Mouse (Mus musculus) bone marrow macrophage, adult 2 months (primary cell): Measurements from ENCODE around the gene Ppp1r8. TPM values are rescaled to one million over a fixed set of nuclear protein-coding genes. Genes with fewer than 3 reads are reported as not detected.
A peak's percentile ranks its signal among the peaks of the same experiment; 100 is the strongest.

Experiments used
- H3K27ac ChIP-seq: 2 replicates; pipeline ENCODE4 v1.5.1; 2012; ENCODE audit warnings: low read depth, low read length; ENCODE audit not compliant: insufficient read depth
- H3K4me1 ChIP-seq: 2 replicates; pipeline ENCODE4 v1.6.1; 2012; ENCODE audit warnings: low read length; ENCODE audit not compliant: control insufficient read depth, insufficient read depth
- H3K4me3 ChIP-seq: 2 replicates; pipeline ENCODE4 v1.5.1; 2012; ENCODE audit warnings: mild to moderate bottlenecking, low read length, moderate library complexity; ENCODE audit not compliant: insufficient read depth
- CTCF ChIP-seq: IDR thresholded peaks from 2 replicates; pipeline ENCODE4 v1.5.1; 2012; ENCODE audit warnings: low read depth, mild to moderate bottlenecking, low read length, moderate library complexity
- POLR2A ChIP-seq: IDR thresholded peaks from 2 replicates; pipeline ENCODE4 v1.6.1; 2012; ENCODE audit warnings: mild to moderate bottlenecking, low read depth, low read length, borderline replicate concordance
- polyA plus RNA-seq: library from polyadenylated mRNA; stranded (reverse); fragments of >200 nt; gene quantifications from 2 replicates; pipeline ENCODE4 v1.2.4, GENCODE M21; 2012; ENCODE audit not compliant: missing spikeins, insufficient read depth, insufficient read length

Ppp1r8 gene
- polyA plus RNA-seq, 1 experiment: 28.5 TPM

DNA sequence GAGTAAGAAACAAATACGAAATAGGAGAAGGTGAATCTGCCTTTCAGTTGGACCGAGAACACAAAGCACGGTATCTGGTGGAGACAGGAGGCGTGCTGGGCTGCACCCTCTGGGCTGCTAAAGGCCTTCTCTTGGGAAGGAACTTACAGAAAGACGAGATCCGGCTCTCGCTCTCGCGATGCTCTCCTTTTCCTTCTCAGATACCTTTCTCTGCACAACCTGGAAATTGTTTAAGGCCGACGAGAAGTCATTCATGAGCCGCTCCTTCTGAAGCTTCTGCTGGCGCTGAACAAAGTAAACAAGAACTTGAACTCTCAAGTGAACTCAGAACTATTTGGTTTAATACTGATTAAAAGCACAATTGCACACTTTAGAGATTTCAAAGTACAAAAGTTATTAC lies 20.0 kb upstream of the Ppp1r8 start:
- Histone ChIP-seq H3K4me1 (peaks cover 11% of the 10 kb centered on the region), H3K4me3 (no peak overlapping the region), H3K27ac (no peak overlapping the region)
- TF ChIP-seq CTCF (no peak), POLR2A (no peak)

DNA sequence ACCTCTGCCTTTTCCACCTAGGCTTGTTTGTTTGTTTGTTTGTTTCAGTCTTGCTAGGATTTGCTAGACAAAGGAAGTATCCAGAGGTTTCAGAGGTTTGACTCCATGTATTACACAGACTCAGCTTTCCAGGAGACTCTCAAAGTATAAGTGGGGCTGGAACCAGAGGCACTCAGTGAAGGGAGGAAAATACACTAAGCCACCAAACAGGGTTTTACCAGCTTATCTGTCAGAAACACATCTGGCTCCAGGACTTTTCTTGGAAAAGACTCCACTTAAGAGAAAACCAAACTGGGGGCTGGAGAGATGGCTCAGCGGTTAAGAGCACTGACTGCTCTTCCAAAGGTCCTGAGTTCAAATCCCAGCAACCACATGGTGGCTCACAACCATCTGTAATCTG lies 17.9 kb upstream of the Ppp1r8 start:
- Histone ChIP-seq H3K27ac (no peak overlapping the region), H3K4me1 (peaks cover 9% of the 10 kb centered on the region), H3K4me3 (no peak overlapping the region)
- TF ChIP-seq POLR2A: no peak
- TF ChIP-seq CTCF: no peak

DNA sequence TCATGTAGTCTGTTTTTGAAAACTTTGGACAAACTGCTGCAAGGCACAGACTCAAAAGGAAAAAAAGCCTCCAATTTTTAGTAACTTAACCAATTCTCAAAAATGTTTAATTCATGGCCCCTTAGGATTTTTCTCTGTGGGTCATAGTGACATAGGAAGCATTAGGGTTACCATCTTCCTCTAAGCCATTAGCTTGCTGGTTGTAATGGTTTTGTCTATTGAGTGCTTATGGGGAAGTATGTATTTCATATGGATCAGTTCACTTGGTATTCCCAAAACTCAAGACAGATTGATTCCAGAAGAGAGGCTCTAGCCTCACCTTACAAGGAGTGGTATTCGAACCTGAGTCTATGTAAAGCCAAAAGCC lies 719 bp upstream of the Ppp1r8 start:
- TF ChIP-seq POLR2A: no peak
- no peak for TF ChIP-seq CTCF
- Histone ChIP-seq H3K27ac (peak overlapping the region; percentile 46; the same call in 1 of the 2 replicates), H3K4me3 (peak overlapping the region; percentile 99; the same call in 1 of the 2 replicates), H3K4me1 (peaks cover 9% of the 10 kb centered on the region)

DNA sequence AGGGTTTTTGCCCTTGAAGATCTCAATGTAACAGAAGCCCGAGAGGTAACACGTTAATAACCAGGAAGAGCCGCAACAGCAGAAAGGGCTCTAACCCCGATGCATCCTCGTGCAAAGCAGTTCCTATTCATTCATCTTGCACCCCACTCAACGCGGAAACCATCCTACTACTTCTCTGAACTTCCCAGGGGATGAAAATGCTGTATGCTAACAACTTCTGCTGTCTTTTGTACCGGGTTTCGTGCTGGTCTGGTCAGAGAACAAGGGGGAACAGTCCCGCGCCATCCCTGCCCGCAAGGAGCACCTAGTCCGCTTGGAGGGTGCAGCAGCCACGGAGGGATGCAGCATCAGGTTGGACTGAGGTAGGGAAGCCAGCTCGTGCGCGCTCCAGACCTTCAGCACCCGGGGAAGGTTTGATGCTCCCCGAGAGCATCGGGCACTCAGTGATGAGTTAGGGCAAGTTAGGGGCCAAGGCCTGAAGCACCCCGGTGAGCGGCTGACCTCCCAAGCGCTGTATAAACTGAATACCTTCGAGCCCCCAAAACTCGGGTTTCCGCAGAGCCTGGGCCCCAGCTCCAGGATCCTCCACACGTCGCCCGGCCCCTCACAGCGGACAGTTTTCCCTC lies 575 bp downstream of the Ppp1r8 start:
- peaks cover 18% of the 10 kb centered on the region for H3K4me1 ChIP-seq
- H3K4me3 ChIP-seq: peak overlapping the region; percentile 99
- TF ChIP-seq POLR2A (no peak), CTCF (no peak)
- H3K27ac ChIP-seq: peak overlapping the region; percentile 60

DNA sequence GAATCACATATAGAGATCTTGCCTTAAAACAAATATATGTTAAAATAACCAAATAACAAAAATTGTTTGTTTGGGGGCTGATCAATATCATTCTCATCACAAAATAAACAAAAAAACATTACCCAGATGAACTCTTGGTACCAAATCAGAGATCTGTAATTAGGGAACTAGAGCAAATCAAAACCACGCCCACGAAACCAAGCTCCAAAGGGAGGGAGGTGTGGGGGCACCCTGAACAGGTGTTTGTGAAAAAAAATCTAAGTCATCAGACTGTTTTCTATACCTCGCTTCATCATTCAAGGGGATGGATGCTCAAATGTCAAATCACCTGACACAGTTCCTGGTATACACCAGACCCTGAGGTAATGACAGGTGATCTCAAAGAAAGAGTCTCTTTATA lies 1.5 kb downstream of the Ppp1r8 start:
- peak overlapping the region; percentile 99 for H3K4me3 ChIP-seq
- H3K27ac ChIP-seq: no peak overlapping the region
- TF ChIP-seq CTCF (no peak), POLR2A (no peak)
- H3K4me1 ChIP-seq: peaks cover 18% of the 10 kb centered on the region

DNA sequence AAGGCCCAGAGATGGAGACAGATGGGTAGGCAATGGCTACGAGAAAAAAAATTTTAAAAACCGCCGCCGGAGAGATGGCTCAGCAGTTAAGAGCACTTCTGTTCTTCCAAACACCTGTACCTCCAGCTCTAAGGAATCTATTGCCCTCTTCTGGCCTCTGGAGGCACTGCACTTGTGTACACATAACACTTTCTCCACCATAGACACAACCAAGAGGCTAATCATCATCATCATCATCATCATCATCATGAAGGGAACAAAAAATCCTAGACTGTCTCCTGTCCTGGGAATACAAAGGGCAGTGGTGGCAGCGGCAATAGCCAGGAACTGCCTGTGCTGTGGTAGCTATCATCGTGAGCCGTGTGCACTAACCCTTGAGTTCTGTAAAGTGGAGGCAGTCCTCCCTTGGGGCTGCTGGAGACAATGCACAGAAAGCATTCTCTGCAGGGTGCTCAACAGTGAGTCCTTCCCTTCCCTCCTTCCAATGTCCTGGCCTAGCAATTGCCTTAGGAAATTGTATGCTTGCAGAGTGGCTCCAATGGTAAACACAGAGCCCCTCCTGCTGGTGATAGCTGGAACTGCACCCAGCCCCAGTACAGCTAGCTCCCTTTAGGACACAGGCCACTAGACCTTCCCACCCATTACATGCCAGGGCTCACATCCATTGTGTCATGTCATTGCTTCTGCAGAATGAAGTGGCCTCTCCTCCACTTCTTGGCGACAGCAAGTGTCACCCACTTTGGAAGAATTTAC lies 19.2 kb downstream of the Ppp1r8 start:
- peaks cover 9% of the 10 kb centered on the region for H3K4me1 ChIP-seq
- peak; percentile 96 for TF ChIP-seq CTCF
- no peak for TF ChIP-seq POLR2A
- no peak overlapping the region for H3K4me3 ChIP-seq
- H3K27ac ChIP-seq: no peak overlapping the region

DNA sequence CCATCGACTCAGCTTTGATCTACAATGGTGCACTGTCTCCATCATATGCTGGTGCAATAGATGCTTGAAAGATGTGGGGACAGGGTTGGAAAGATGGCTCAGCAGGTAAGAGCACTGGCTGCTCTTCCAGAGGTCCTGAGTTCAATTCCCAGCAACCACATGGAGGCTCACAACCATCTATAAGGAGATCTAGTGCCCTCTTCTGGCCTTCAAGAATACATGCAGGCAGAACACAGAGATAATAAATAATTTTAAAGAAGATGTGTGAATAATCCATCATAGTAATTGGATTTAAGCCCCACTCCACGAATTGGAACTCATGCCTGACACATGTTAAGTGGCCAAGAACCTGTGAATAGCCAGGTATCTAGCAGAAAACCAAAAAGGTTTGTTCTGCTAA lies 24.5 kb downstream of the Ppp1r8 start:
- H3K27ac ChIP-seq: no peak overlapping the region
- H3K4me3 ChIP-seq: no peak overlapping the region
- H3K4me1 ChIP-seq: peaks cover 31% of the 10 kb centered on the region
- TF ChIP-seq POLR2A (no peak), CTCF (no peak; the same call in 1 of the 2 replicates)

DNA sequence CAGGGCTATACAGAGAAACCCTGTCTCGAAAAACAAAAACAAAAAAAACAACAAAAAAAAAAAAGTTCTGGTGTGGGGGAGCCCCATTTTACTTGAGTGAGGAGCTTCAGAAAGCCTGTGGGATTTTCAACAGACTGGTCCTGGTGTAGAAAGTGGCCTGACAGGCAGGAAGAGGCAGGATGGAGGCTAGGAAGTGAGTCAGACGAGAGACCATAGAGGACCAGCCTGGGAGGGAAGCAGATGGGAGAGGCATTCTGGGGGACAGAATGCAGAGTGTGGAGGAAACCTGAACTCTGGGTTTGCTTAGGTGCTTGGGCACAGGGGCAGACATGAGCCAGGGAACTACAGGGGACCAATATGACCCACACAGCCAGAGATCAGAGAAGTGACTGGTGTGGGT lies 26.1 kb downstream of the Ppp1r8 start:
- Histone ChIP-seq H3K4me1 (peaks cover 34% of the 10 kb centered on the region), H3K27ac (peak overlapping the region; percentile 98), H3K4me3 (no peak overlapping the region)
- TF ChIP-seq CTCF (no peak), POLR2A (no peak)

DNA sequence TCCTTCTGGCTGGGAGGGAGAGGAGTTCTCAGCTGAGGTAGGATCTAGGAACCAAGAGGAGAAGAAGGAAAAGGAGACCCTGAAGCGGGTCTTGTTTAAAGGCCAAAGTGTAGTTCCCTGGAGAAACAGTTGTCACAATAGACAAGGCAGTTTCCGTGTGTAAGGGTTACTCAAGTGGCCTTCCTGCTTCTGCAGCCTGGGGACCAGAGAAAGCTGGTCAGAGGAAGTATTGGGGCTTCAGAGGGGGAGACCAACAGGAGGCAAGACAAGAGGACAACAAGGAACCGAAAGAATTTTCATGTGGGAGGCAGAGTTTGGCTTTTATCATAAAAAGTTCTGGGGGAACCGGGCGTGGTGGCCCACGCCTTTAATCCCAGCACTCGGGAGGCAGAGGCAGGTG lies 26.6 kb downstream of the Ppp1r8 start:
- Histone ChIP-seq H3K4me1 (peaks cover 34% of the 10 kb centered on the region), H3K4me3 (no peak overlapping the region), H3K27ac (peak overlapping the region; percentile 98)
- TF ChIP-seq POLR2A (no peak), CTCF (no peak)

DNA sequence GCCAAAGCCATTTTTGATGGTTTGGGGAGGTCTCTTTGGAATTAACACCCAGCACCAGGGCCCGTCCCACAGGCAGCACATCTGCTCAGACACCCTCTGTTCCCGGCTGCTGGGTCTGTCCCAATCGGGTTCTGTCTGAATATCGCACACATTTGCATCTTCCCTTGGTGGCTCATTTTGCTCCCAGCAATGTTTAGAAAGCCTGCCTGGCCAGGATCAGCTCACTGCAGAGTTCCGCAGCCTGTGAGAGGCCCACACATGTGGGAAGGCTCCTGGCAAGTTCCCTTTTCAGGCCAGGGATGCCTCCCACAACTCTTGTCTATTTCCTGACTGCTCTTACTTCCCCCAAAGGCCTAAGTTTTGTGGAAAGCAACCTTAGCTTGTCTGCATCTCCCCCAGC lies 33.3 kb downstream of the Ppp1r8 start:
- TF ChIP-seq POLR2A (no peak), CTCF (no peak)
- no peak overlapping the region for H3K4me3 ChIP-seq
- peak overlapping the region; percentile 97 for H3K27ac ChIP-seq

More for the DNA sequence above, 33.3 kb downstream of the Ppp1r8 start:
- H3K4me1 ChIP-seq: peaks cover 50% of the 10 kb centered on the region
